Mouse (Mus musculus): ENCODE measurements around the gene Ankrd50. TPM values are rescaled to one million over a fixed set of nuclear protein-coding genes. Genes with fewer than 3 reads are reported as not detected.
A peak's percentile ranks its signal among the peaks of the same experiment; 100 is the strongest.

Gene Ankrd50
- polyA plus RNA-seq, 1 experiment from 2014 or later: 29.3 TPM

GRCm38 (mm10) chr3:38433495-38434464 is 50.9 kb downstream of the Ankrd50 start:
- H3K9ac ChIP-seq: no peak overlapping the region
- WGBS: 20% methylated on average over 11 of the region's 11 CpGs
- DNase-seq (ENCODE audit: low spot score) (no peak), ATAC-seq (ENCODE audit: low FRiP score) (peak; percentile 51; the same call in 1 of the 2 replicates)
- no peaks in the 10 kb centered on the region for H3K27me3 ChIP-seq (ENCODE audit: control insufficient read depth, insufficient read depth, low read length)
- 0 out of 2 replicates have a peak, but pooled peaks cover 7% of the 10 kb centered on the region for H3K4me1 ChIP-seq (replicated peaks; ENCODE audit: control insufficient read depth, insufficient read depth, low read length)
- no peak overlapping the region for H3K4me3 ChIP-seq (replicated peaks; ENCODE audit: low read length)
- H3K4me2 ChIP-seq (replicated peaks): no peak overlapping the region
- H3K9me3 ChIP-seq (ENCODE audit: control insufficient read depth, low read length): no peaks in the 10 kb centered on the region
- no peak overlapping the region for H3K27ac ChIP-seq
- H3K36me3 ChIP-seq (replicated peaks; ENCODE audit: control insufficient read depth, insufficient read depth): no peaks in the 10 kb centered on the region

- Histone ChIP-seq H3K4me2 (replicated peaks) (no peak overlapping the region), H3K4me3 (replicated peaks; ENCODE audit: low read length) (no peak overlapping the region), H3K9ac (no peak overlapping the region), H3K27me3 (ENCODE audit: control insufficient read depth, insufficient read depth, low read length) (no peaks in the 10 kb centered on the region), H3K9me3 (ENCODE audit: control insufficient read depth, low read length) (no peaks in the 10 kb centered on the region), H3K36me3 (replicated peaks; ENCODE audit: control insufficient read depth, insufficient read depth) (no peaks in the 10 kb centered on the region), H3K27ac (no peak overlapping the region), H3K4me1 (replicated peaks; ENCODE audit: control insufficient read depth, insufficient read depth, low read length) (0 out of 2 replicates have a peak, but pooled peaks cover 7% of the 10 kb centered on the region)
- ATAC-seq (ENCODE audit: low FRiP score) (no peak), DNase-seq (ENCODE audit: low spot score) (no peak)
- WGBS: 84% methylated on average over 5 of the region's 5 CpGs
Observed at GRCm38 (mm10) chr3:38431461-38431860, 53.2 kb downstream of the Ankrd50 start.

- no peak overlapping the region for H3K4me3 ChIP-seq (replicated peaks; ENCODE audit: low read length)
- no peaks in the 10 kb centered on the region for H3K27me3 ChIP-seq (ENCODE audit: control insufficient read depth, insufficient read depth, low read length)
- H3K9me3 ChIP-seq (ENCODE audit: control insufficient read depth, low read length): no peaks in the 10 kb centered on the region
- ATAC-seq (ENCODE audit: low FRiP score) (no peak), DNase-seq (ENCODE audit: low spot score) (no peak)
- H3K27ac ChIP-seq: no peak overlapping the region
- 63% methylated on average over 6 of the region's 6 CpGs for WGBS
- H3K9ac ChIP-seq: no peak overlapping the region
- H3K36me3 ChIP-seq (replicated peaks; ENCODE audit: control insufficient read depth, insufficient read depth): no peaks in the 10 kb centered on the region
- H3K4me1 ChIP-seq (replicated peaks; ENCODE audit: control insufficient read depth, insufficient read depth, low read length): 0 out of 2 replicates have a peak, but pooled peaks cover 7% of the 10 kb centered on the region
- no peak overlapping the region for H3K4me2 ChIP-seq (replicated peaks)
Observed at GRCm38 (mm10) chr3:38431042-38431441, 53.6 kb downstream of the Ankrd50 start.

GRCm38 (mm10) chr3:38427200-38427599 is 57.4 kb downstream of the Ankrd50 start:
- no peaks in the 10 kb centered on the region for H3K36me3 ChIP-seq (replicated peaks; ENCODE audit: control insufficient read depth, insufficient read depth)
- no peak overlapping the region for H3K27ac ChIP-seq
- no peaks in the 10 kb centered on the region for H3K4me1 ChIP-seq (replicated peaks; ENCODE audit: control insufficient read depth, insufficient read depth, low read length)
- no peak for ATAC-seq (ENCODE audit: low FRiP score)
- H3K9me3 ChIP-seq (ENCODE audit: control insufficient read depth, low read length): no peaks in the 10 kb centered on the region
- H3K4me2 ChIP-seq (replicated peaks): no peak overlapping the region
- DNase-seq (ENCODE audit: low spot score): no peak
- no peaks in the 10 kb centered on the region for H3K27me3 ChIP-seq (ENCODE audit: control insufficient read depth, insufficient read depth, low read length)
- no peak overlapping the region for H3K9ac ChIP-seq
- 83% methylated on average over 1 of the region's 1 CpGs for WGBS
- no peak overlapping the region for H3K4me3 ChIP-seq (replicated peaks; ENCODE audit: low read length)

GRCm38 (mm10) chr3:38423966-38424365 is 60.7 kb downstream of the Ankrd50 start:
- Histone ChIP-seq H3K4me3 (replicated peaks; ENCODE audit: low read length) (no peak overlapping the region), H3K9ac (no peak overlapping the region), H3K36me3 (replicated peaks; ENCODE audit: control insufficient read depth, insufficient read depth) (no peaks in the 10 kb centered on the region), H3K27ac (no peak overlapping the region), H3K9me3 (ENCODE audit: control insufficient read depth, low read length) (no peaks in the 10 kb centered on the region), H3K27me3 (ENCODE audit: control insufficient read depth, insufficient read depth, low read length) (no peaks in the 10 kb centered on the region), H3K4me1 (replicated peaks; ENCODE audit: control insufficient read depth, insufficient read depth, low read length) (no peaks in the 10 kb centered on the region), H3K4me2 (replicated peaks) (no peak overlapping the region)
- DNase-seq (ENCODE audit: low spot score) (no peak), ATAC-seq (ENCODE audit: low FRiP score) (no peak)
- 81% methylated on average over 4 of the region's 4 CpGs for WGBS

- WGBS: 88% methylated on average over 3 of the region's 3 CpGs
- DNase-seq (ENCODE audit: low spot score) (no peak), ATAC-seq (ENCODE audit: low FRiP score) (no peak)
- Histone ChIP-seq H3K9ac (no peak overlapping the region), H3K4me2 (replicated peaks) (no peak overlapping the region), H3K36me3 (replicated peaks; ENCODE audit: control insufficient read depth, insufficient read depth) (no peaks in the 10 kb centered on the region), H3K4me1 (replicated peaks; ENCODE audit: control insufficient read depth, insufficient read depth, low read length) (no peaks in the 10 kb centered on the region), H3K4me3 (replicated peaks; ENCODE audit: low read length) (no peak overlapping the region), H3K9me3 (ENCODE audit: control insufficient read depth, low read length) (no peaks in the 10 kb centered on the region), H3K27me3 (ENCODE audit: control insufficient read depth, insufficient read depth, low read length) (no peaks in the 10 kb centered on the region), H3K27ac (no peak overlapping the region)
Observed at GRCm38 (mm10) chr3:38419896-38420295, 64.7 kb downstream of the Ankrd50 start.

GRCm38 (mm10) chr3:38415292-38415930 is 69.2 kb downstream of the Ankrd50 start:
- Histone ChIP-seq H3K27me3 (ENCODE audit: control insufficient read depth, insufficient read depth, low read length) (no peaks in the 10 kb centered on the region), H3K4me2 (replicated peaks) (no peak overlapping the region), H3K36me3 (replicated peaks; ENCODE audit: control insufficient read depth, insufficient read depth) (no peaks in the 10 kb centered on the region), H3K9ac (no peak overlapping the region), H3K4me3 (replicated peaks; ENCODE audit: low read length) (no peak overlapping the region), H3K9me3 (ENCODE audit: control insufficient read depth, low read length) (no peaks in the 10 kb centered on the region), H3K27ac (no peak overlapping the region), H3K4me1 (replicated peaks; ENCODE audit: control insufficient read depth, insufficient read depth, low read length) (no peaks in the 10 kb centered on the region)
- 71% methylated on average over 3 of the region's 3 CpGs for WGBS
- no peak for DNase-seq (ENCODE audit: low spot score)
- ATAC-seq (ENCODE audit: low FRiP score): no peak
